Mouse (Mus musculus) thymus, adult 2 months (tissue): ENCODE results near the gene Racgap1.

Source experiments
- CTCF ChIP-seq: fragments of 200-500 bp; IDR thresholded peaks from 2 replicates; pipeline ENCODE4 v1.5.1; 2012; ENCODE audit warnings: mild to moderate bottlenecking, control low read depth, low read length, moderate library complexity, borderline replicate concordance; ENCODE audit not compliant: control insufficient read depth, poor library complexity, insufficient read depth; ENCODE audit errors: extremely low read depth
- POLR2A ChIP-seq: fragments of 200-500 bp; IDR thresholded peaks from 2 replicates; pipeline ENCODE4 v1.6.1; 2012; ENCODE audit warnings: mild to moderate bottlenecking, low read length, control low read depth, moderate library complexity; ENCODE audit not compliant: control insufficient read depth, poor library complexity, insufficient read depth; ENCODE audit errors: extremely low read depth

- TF ChIP-seq CTCF (no peak), POLR2A (no peak)
Observed at GRCm38 (mm10) chr15:99615246-99615645, 36.2 kb downstream of the Racgap1 start.
